Mouse (Mus musculus) intestine, postnatal 0 days (tissue): ENCODE data around the gene Ccdc60. TPM values are rescaled to one million over a fixed set of nuclear protein-coding genes. Genes with fewer than 3 reads are reported as not detected.
"Not testable (repeated sequence)": the region's sequence is repeated elsewhere in the genome, so short reads cannot be mapped to it uniquely, and the experiment has no call there.

Experiments used
- ATAC-seq: fragments of 200-750 bp; cut with Nextera tagmentation; 2 replicates; pipeline ENCODE4 v1.8.0; 2017; ENCODE audit warnings: mild to moderate bottlenecking, moderate TSS enrichment, moderate library complexity
- H3K27ac ChIP-seq: fragments of 300-500 bp; sonication (generic); 2 replicates; pipeline ENCODE4 v1.5.1; 2014; ENCODE audit warnings: mild to moderate bottlenecking, low read depth, low read length, moderate library complexity
- H3K27me3 ChIP-seq: fragments of 300-500 bp; sonication (generic); replicated peaks from 2 replicates; pipeline ENCODE4 v1.6.1; 2014; ENCODE audit warnings: low read length, mixed read lengths; ENCODE audit not compliant: control insufficient read depth, insufficient read depth
- H3K36me3 ChIP-seq: fragments of 300-500 bp; sonication (generic); 2 replicates; pipeline ENCODE4 v1.6.1; 2014; ENCODE audit warnings: mild to moderate bottlenecking, moderate library complexity; ENCODE audit not compliant: control insufficient read depth, insufficient read depth
- H3K4me1 ChIP-seq: fragments of 300-500 bp; sonication (generic); replicated peaks from 2 replicates; pipeline ENCODE4 v1.6.1; 2014; ENCODE audit warnings: antibody characterized with exemption, low read length, mixed read lengths; ENCODE audit not compliant: control insufficient read depth, insufficient read depth
- H3K4me2 ChIP-seq: fragments of 300-500 bp; sonication (generic); replicated peaks from 2 replicates; pipeline ENCODE4 v1.6.1; 2014; ENCODE audit warnings: low read depth, mild to moderate bottlenecking, moderate library complexity
- H3K4me3 ChIP-seq: fragments of 300-500 bp; sonication (generic); 2 replicates; pipeline ENCODE4 v1.5.1; 2014; ENCODE audit warnings: low read depth, low read length
- H3K9ac ChIP-seq: fragments of 300-500 bp; sonication (generic); 2 replicates; pipeline ENCODE4 v1.6.1; 2014; ENCODE audit warnings: mild to moderate bottlenecking, low read depth, low read length
- H3K9me3 ChIP-seq: fragments of 300-500 bp; sonication (generic); 2 replicates; pipeline ENCODE4 v1.6.1; 2016; ENCODE audit warnings: mixed run types; ENCODE audit not compliant: control insufficient read depth
- CTCF ChIP-seq: sonication (generic); IDR thresholded peaks from 2 replicates; pipeline ENCODE4 v1.5.1; 2016; ENCODE audit warnings: low read depth, mild to moderate bottlenecking, control low read depth, antibody characterized with exemption, moderate library complexity
- WGBS: fragments of 180-500 bp; shearing (Covaris S2); extraction: QIAGEN DNeasy Blood & Tissue Kit; methylation state at CpG from one replicate; pipeline ENCODE4 v1.1.7; 2014; 5-methylcytosine and 5-hydroxymethylcytosine counted together
- polyA plus RNA-seq: library from polyadenylated mRNA; unstranded; fragments of >200 nt; fragmentation: Nextera tagmentation; extraction: Ambion mirVana; gene quantifications from 2 replicates; pipeline ENCODE4 v1.2.1, GENCODE M21; 2015

The Ccdc60 gene
- polyA plus RNA-seq, 1 experiment from 2014 or later: 0.77 TPM

DNA sequence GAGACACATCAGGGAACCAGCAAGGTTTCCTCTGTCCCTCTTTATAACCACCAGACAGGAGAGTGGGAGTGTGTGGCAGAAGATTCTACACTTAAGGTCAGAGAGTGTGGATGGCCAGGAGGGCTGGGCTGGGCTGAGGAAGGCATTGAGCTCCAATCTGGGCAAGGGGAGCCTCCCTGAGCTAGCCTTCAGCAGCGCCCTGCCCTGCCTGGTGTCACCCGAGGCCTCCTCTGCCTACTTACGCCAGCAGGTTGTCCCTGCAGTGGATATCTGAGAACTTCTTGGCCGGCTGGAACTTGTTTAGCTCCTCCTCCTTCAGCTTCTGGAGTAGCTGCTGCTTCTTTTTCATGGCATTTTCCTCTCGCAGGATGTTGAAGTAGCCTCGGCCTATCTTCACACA is 99.0 kb downstream of the Ccdc60 start:
- WGBS: 28% methylated on average over 6 of the region's 6 CpGs
- no peaks in the 10 kb centered on the region for H3K9me3 ChIP-seq
- H3K27ac ChIP-seq: no peak overlapping the region
- no peak for TF ChIP-seq CTCF
- no peaks in the 10 kb centered on the region for H3K4me1 ChIP-seq
- no peaks in the 10 kb centered on the region for H3K27me3 ChIP-seq
- ATAC-seq: no peak
- H3K4me2 ChIP-seq: no peak overlapping the region
- H3K9ac ChIP-seq: no peak overlapping the region
- no peaks in the 10 kb centered on the region for H3K36me3 ChIP-seq
- no peak overlapping the region for H3K4me3 ChIP-seq

DNA sequence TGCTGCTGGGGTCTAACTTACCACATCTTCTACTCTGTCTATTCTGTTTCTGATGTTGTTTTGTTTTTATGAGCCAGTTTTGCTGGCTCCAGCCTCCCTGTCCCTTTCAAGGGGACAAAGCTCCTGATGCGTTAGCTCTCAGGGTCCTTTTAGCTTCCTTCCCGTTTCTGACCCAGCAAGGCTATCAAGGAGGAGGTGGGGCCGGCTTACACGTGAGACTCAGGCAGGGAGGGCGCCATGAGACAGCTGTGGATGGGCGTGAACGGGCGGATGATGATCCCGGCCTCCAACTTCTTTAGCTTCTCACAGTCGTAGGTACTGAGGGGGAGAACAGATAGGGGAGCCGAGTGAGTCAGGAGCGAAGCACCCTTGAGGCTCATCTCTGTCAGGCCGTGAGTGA is 108.2 kb downstream of the Ccdc60 start:
- no peak overlapping the region for H3K9ac ChIP-seq
- TF ChIP-seq CTCF: no peak
- no peaks in the 10 kb centered on the region for H3K9me3 ChIP-seq
- ATAC-seq: no peak
- 19% methylated on average over 13 of the region's 13 CpGs for WGBS
- H3K27ac ChIP-seq: no peak overlapping the region
- H3K36me3 ChIP-seq: no peaks in the 10 kb centered on the region
- H3K4me3 ChIP-seq: no peak overlapping the region
- no peaks in the 10 kb centered on the region for H3K27me3 ChIP-seq
- H3K4me2 ChIP-seq: no peak overlapping the region
- no peaks in the 10 kb centered on the region for H3K4me1 ChIP-seq

DNA sequence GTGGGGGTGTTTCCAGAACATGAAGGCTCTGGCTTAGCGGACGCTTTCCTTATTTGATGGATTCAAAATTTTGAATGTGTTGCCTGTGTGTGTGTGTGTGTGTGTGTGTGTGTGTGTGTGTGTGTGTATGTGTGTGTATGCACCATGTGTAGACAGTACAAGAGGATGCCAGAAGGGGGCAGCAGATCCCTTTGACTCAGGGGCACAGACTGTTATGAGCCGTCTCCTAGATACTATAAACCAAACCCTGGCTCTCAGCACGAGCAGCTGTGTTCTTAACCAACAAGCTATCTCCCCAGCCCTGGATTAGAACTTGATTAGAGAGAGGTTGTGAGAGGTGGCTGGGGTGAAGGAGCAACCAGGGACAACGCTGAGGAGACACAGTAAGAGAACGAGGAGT is 117.1 kb downstream of the Ccdc60 start:
- Histone ChIP-seq H3K27ac (no peak overlapping the region), H3K36me3 (no peaks in the 10 kb centered on the region), H3K4me2 (no peak overlapping the region), H3K4me1 (no peaks in the 10 kb centered on the region), H3K9me3 (no peaks in the 10 kb centered on the region), H3K9ac (no peak overlapping the region), H3K27me3 (no peaks in the 10 kb centered on the region), H3K4me3 (no peak overlapping the region)
- ATAC-seq: no peak
- no peak for TF ChIP-seq CTCF
- WGBS: 89% methylated on average over 6 of the region's 6 CpGs

DNA sequence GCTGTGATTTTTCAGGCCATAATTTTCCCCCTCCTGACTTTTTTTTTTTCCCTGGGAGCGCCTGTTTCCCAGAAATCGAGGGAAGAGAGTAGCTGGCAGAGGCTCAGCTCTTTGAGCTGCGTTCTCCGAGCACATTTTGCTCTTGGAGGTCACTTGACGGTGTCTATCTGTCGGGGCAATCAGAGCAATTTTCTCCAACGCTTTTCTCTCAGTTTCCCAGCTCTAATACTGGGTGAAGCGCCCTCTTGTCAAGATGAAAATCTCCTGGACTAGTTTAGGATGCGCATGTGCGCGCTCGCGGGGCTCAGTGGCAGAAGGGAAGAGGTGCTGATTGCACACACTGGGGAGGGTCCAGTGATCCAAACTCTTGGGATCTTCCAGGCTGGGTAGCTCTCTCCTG is 121.8 kb downstream of the Ccdc60 start:
- Histone ChIP-seq H3K36me3 (no peaks in the 10 kb centered on the region), H3K4me3 (no peak overlapping the region), H3K27ac (no peak overlapping the region), H3K27me3 (no peaks in the 10 kb centered on the region), H3K9me3 (no peaks in the 10 kb centered on the region), H3K4me2 (no peak overlapping the region), H3K9ac (no peak overlapping the region), H3K4me1 (no peaks in the 10 kb centered on the region)
- 72% methylated on average over 13 of the region's 13 CpGs for WGBS
- TF ChIP-seq CTCF: no peak
- no peak for ATAC-seq

DNA sequence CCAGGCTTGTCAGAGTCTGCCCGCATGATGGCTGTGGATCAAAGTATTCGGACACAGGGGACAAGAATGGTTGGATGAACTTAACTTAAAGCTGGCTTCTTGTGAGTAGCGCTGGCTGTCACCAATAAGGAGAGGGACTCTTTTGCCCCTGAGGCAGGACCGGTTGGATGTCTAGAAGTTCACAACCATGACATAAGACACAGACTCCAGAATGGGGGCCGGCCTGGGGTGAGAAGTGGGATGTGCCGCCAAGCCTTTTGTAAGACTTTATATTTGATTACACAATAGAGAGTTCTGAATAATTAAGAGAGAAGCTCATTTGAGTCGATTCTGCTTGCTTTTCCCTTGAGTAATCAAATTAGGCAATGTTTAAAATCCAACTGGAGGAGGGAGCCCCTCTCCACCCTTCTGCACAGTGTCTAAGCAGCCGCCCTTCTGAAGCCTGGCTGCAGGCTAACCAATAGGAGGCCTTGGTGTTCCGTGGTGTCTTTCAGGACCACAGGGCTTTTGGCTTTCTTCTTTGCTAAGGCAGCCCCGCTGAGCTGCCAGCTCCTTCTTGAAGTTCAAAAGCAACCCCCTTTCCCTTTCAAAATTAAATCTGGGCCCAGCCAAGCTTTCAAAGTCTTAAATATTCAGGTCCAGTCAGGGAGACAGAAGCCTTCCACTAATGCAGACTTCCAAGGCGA is 123.4 kb downstream of the Ccdc60 start:
- ATAC-seq: no peak
- TF ChIP-seq CTCF: no peak
- Histone ChIP-seq H3K4me3 (no peak overlapping the region), H3K4me1 (no peaks in the 10 kb centered on the region), H3K27me3 (no peaks in the 10 kb centered on the region), H3K9me3 (no peaks in the 10 kb centered on the region), H3K9ac (no peak overlapping the region), H3K4me2 (no peak overlapping the region), H3K36me3 (no peaks in the 10 kb centered on the region), H3K27ac (no peak overlapping the region)
- WGBS: 66% methylated on average over 11 of the region's 11 CpGs

DNA sequence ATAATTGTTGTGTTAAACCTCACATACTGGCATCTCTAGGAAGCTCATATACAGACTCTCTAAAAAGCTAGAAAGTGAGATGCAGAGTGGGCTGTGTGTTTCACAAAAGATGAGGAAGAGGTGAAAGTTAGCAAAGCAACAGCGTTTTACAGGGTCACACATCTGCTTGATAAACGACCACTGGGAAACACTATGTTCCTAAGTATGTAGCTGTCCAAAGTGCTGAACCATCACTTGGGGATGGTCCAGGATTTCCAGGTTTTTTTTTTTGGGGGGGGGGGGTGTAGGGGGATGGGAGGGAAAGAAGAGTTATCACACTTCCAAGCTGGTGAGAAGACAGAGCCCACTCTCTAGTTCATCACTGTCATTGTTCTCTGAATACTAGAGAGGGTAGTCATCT is 134.0 kb downstream of the Ccdc60 start:
- Histone ChIP-seq H3K36me3 (no peaks in the 10 kb centered on the region), H3K4me2 (no peak overlapping the region), H3K4me1 (no peaks in the 10 kb centered on the region), H3K9me3 (no peaks in the 10 kb centered on the region), H3K27me3 (no peaks in the 10 kb centered on the region), H3K4me3 (no peak overlapping the region), H3K9ac (no peak overlapping the region), H3K27ac (no peak overlapping the region)
- 19% methylated on average over 2 of the region's 2 CpGs for WGBS
- ATAC-seq: no peak
- no peak for TF ChIP-seq CTCF

DNA sequence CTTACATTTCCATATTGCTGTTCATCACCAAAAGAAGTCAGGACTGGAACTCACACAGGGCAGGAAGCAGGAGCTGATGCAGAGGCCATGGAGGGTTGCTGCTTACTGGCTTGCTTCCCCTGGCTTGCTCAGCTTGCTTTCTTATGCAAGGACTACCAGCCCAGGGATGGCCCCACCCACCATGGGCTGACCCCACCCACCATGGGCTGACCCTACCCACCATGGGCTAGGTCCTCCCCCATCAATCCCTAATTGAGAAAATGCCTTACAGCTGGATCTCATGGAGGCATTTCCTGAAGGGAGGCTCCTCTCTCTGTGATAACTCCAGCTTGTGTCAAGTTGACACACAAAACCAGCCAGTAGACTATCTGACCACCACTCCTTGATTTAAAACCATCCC is 142.3 kb downstream of the Ccdc60 start:
- not testable (repeated sequence) for ATAC-seq, H3K9me3 ChIP-seq, H3K9ac ChIP-seq, H3K36me3 ChIP-seq, H3K27me3 ChIP-seq, H3K4me2 ChIP-seq, H3K4me3 ChIP-seq, H3K4me1 ChIP-seq, H3K27ac ChIP-seq
